Mouse (Mus musculus): Measurements from ENCODE around the gene Derl3.

DNA sequence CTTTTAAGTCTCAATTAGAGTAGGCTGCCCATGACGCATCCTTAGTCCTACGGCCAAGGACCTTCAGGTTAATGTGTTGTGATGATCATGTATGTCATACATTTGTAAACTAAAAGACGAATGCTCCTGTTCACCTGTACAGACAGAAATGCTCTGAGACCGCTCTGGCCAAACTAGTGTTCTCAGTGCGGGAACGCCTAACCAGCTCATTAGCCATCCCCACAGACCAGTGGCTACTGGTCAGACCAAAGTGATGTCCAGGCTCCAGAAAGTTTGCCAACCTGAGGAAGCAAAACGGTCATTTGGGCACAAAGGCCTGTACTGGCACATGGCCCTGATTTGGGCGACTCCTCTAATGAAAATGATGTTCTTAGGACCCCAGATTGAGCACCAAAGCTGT lies 8.5 kb upstream of the Derl3 start:
- no peak for TF ChIP-seq CTCF (IDR thresholded peaks at IDR 0.05; ENCODE audit: control insufficient read depth, insufficient read depth, insufficient replicate concordance, low read depth, low read length)
- TF ChIP-seq POLR2A (IDR thresholded peaks at IDR 0.05; ENCODE audit: control insufficient read depth, low read depth, low read length): no peak

Data from testis, adult 2 months (tissue).